Mouse (Mus musculus) layer of hippocampus, adult 9-10 months (tissue): ENCODE results near the gene Dbndd2.

Experiments used
- DNase-seq: peaks from one replicate; pipeline ENCODE4 v3.0.0; 2022; ENCODE audit warnings: low spot score

Gene Dbndd2

GRCm38 (mm10) chr2:164540652-164541427 is 54.9 kb downstream of the Dbndd2 start:
- no peak for DNase-seq

GRCm38 (mm10) chr2:164542132-164542531 is 56.2 kb downstream of the Dbndd2 start:
- DNase-seq: no peak

GRCm38 (mm10) chr2:164542598-164542997 is 56.7 kb downstream of the Dbndd2 start:
- DNase-seq: no peak
